Mouse (Mus musculus) lung, adult 2 months (tissue): ENCODE results near the gene Garnl3. TPM values are rescaled to one million over a fixed set of nuclear protein-coding genes. Genes with fewer than 3 reads are reported as not detected.

Source experiments
- DNase-seq: peaks from one replicate; pipeline ENCODE4 v3.0.0; 2022
- H3K4me1 ChIP-seq: fragments of 200-500 bp; 2 replicates; pipeline ENCODE4 v1.6.1; 2011; ENCODE audit warnings: low read length; ENCODE audit not compliant: control insufficient read depth, insufficient read depth
- H3K4me3 ChIP-seq: fragments of 200-500 bp; replicated peaks from 2 replicates; pipeline ENCODE3; 2011; ENCODE audit warnings: low read depth, mild to moderate bottlenecking, control low read depth, low read length; ENCODE audit errors: extremely low read depth
- CTCF ChIP-seq: fragments of 200-500 bp; IDR thresholded peaks from 2 replicates; pipeline ENCODE4 v1.5.1; 2011; ENCODE audit warnings: mild to moderate bottlenecking, low read length, control low read depth; ENCODE audit not compliant: insufficient read depth
- POLR2A ChIP-seq: fragments of 200-500 bp; IDR thresholded peaks from 2 replicates; pipeline ENCODE4 v1.6.1; 2011; ENCODE audit warnings: low read depth, mild to moderate bottlenecking, control low read depth, low read length, borderline replicate concordance; ENCODE audit errors: extremely low read depth
- WGBS: fragments of 180-500 bp; shearing (Covaris S2); methylation state at CpG from one replicate; pipeline ENCODE4 v1.1.7; 2018; 5-methylcytosine and 5-hydroxymethylcytosine counted together
- polyA plus RNA-seq: library from polyadenylated mRNA; depleted of rRNA; stranded (reverse); fragments of >200 nt; gene quantifications from 2 replicates; pipeline ENCODE4 v1.2.3, GENCODE M21; 2012; rRNA removed

The Garnl3 gene
- polyA plus RNA-seq, 1 experiment = 12.0 TPM

GRCm38 (mm10) chr2:32960273-32960672 is 171.2 kb downstream of the Garnl3 start:
- Histone ChIP-seq H3K4me1 (peaks cover 3% of the 10 kb centered on the region; the same call in 1 of the 2 replicates), H3K4me3 (no peak overlapping the region)
- no peak for TF ChIP-seq CTCF
- no peak for TF ChIP-seq POLR2A
- no peak for DNase-seq
- WGBS = 80% methylated on average over 4 of the region's 4 CpGs

DNA sequence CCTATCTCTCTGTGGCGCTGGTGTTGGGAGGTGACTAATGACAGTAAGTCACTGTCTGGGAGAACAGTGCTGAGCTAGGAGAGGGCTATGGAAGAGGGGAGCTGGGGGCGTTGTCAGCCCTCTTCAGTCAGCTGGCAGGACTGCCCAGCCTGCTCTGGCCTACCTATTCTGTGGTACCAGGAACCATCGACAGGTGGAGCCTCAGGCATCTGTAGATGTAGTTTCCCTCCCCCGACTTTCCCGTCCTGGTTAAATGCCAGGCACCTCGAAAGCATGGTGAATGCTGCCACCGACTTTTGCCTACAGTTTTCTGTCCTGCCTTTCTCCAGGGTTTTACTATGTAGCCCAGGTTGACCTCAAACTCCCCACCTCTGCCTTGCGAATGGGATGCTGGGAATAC is 174.1 kb downstream of the Garnl3 start:
- no peak overlapping the region for H3K4me3 ChIP-seq
- no peak for TF ChIP-seq POLR2A
- TF ChIP-seq CTCF = peak; percentile 23; the same call in 1 of the 2 replicates
- H3K4me1 ChIP-seq = peaks cover 3% of the 10 kb centered on the region; the same call in 1 of the 2 replicates
- DNase-seq = no peak
- 59% methylated on average over 8 of the region's 8 CpGs for WGBS

DNA sequence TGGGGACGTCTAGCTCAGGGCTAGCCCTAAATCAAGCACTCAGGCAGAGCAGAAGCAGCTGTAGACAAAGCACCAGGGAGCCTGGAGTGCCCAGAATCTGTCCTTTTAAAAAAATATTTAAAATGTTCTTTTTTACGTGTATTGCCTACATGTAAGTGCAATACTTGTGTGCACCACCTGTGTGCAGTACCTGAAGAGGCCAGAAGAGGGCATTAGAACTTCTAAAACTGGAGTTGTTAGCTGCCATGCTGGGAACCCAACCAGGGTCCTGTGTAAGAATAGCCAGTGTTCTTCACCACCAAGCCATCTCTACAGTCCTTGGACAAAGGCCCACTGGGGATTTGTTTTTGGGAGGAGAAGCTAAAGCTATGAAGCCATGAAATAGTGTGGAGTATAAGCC is 176.9 kb downstream of the Garnl3 start:
- 90% methylated on average over 2 of the region's 2 CpGs for WGBS
- no peak for DNase-seq
- Histone ChIP-seq H3K4me3 (no peak overlapping the region), H3K4me1 (no peaks in the 10 kb centered on the region)
- TF ChIP-seq POLR2A (no peak), CTCF (no peak)

GRCm38 (mm10) chr2:32947454-32947853 is 184.0 kb downstream of the Garnl3 start:
- TF ChIP-seq CTCF (no peak), POLR2A (no peak)
- no peak for DNase-seq
- Histone ChIP-seq H3K4me1 (no peaks in the 10 kb centered on the region), H3K4me3 (no peak overlapping the region)
- WGBS = 81% methylated on average over 11 of the region's 11 CpGs

DNA sequence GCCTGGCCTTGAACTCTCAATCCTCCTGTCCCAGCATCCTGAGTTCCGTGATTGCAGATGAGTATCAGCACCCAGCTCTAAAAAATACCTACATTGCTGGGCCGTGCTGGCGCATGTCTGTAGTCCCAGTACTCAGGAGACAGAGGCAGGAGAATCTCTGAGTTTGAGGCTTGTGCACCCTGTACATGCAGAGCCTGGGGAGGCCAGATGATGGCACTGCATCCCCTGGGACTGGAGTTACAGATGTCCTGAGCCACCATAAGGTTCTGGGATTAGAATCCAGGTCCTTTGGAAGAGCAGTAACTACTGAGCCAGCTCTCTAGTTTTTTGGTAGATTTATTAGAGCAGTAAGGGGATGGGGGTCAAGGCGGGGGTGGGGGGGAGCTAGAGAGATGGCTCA is 191.0 kb downstream of the Garnl3 start:
- WGBS = 91% methylated on average over 4 of the region's 4 CpGs
- no peaks in the 10 kb centered on the region for H3K4me1 ChIP-seq
- TF ChIP-seq POLR2A = no peak
- TF ChIP-seq CTCF = no peak
- H3K4me3 ChIP-seq = no peak overlapping the region
- DNase-seq = no peak

- 82% methylated on average over 5 of the region's 5 CpGs for WGBS
- DNase-seq = no peak
- TF ChIP-seq CTCF (0 out of 2 replicates have a peak, but pooled peaks have one; percentile 8), POLR2A (no peak)
- H3K4me3 ChIP-seq = no peak overlapping the region
- H3K4me1 ChIP-seq = no peaks in the 10 kb centered on the region
These were observed 192.0 kb downstream of the Garnl3 start for GRCm38 (mm10) chr2:32939418-32939817.

DNA sequence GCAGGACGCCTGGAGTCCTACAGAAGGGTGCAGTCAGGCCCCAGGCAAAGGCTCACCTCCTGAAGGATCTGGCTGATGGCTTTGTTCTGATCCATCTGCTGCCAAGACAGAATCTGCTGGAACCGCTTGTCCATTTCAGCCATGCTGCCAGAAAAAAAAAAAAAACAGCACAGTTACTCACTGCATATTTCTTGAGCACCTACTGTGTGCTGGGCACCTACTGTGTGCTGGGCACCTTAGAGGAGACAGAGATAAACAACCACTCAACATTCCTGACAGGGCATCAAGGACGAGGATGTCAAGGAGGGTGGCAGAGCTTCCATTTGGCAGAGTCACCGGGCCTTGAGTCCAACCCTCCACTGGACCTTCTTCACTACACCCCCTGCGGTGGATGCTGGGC is 192.7 kb downstream of the Garnl3 start:
- TF ChIP-seq POLR2A (no peak), CTCF (no peak)
- Histone ChIP-seq H3K4me3 (no peak overlapping the region), H3K4me1 (no peaks in the 10 kb centered on the region)
- 87% methylated on average over 5 of the region's 5 CpGs for whole genome bisulfite sequencing
- DNase-seq = no peak

Other genes with a start within 250 kb of the Garnl3 start
- 190 and 241 TPM in 2 replicates for gene Rpl12, start 170.1 kb downstream of the Garnl3 start, polyA plus RNA-seq
- 17.4 and 18.4 TPM in 2 replicates for gene Lrsam1, start 170.0 kb downstream of the Garnl3 start, polyA plus RNA-seq
- gene Slc2a8, start 149.6 kb downstream of the Garnl3 start, polyA plus RNA-seq = 48.4 and 65.1 TPM in 2 replicates
- 76.0 and 98.5 TPM in 2 replicates for gene Angptl2, start 84.4 kb upstream of the Garnl3 start, polyA plus RNA-seq
- 4.7 and 5.9 TPM in 2 replicates for gene Ralgps1, start 239.8 kb upstream of the Garnl3 start, polyA plus RNA-seq